Mouse (Mus musculus) cortical plate, adult 2 months (tissue): ENCODE results near the gene Gpr152.

ENCODE experiments used
- CTCF ChIP-seq: fragments of 200-500 bp; IDR thresholded peaks from 2 replicates; pipeline ENCODE4 v1.5.1; 2011; ENCODE audit warnings: mild to moderate bottlenecking, control low read depth, low read length; ENCODE audit not compliant: insufficient read depth; ENCODE audit errors: extremely low read depth
- POLR2A ChIP-seq: fragments of 200-500 bp; IDR thresholded peaks from 2 replicates; pipeline ENCODE4 v1.6.1; 2011; ENCODE audit warnings: mild to moderate bottlenecking, low read length, control low read depth; ENCODE audit not compliant: insufficient read depth; ENCODE audit errors: extremely low read depth

- no peak for TF ChIP-seq CTCF
- no peak for TF ChIP-seq POLR2A
Observed at GRCm38 (mm10) chr19:4151898-4152297, 12.3 kb downstream of the Gpr152 start.
